Mouse (Mus musculus) limb, embryonic 13.5 days (tissue): ENCODE data around the gene Fmo6. TPM values are rescaled to one million over a fixed set of nuclear protein-coding genes. Genes with fewer than 3 reads are reported as not detected.

Experiments
- ATAC-seq: fragments of 200-750 bp; cut with Nextera tagmentation; 2 replicates; pipeline ENCODE4 v1.8.0; 2017; ENCODE audit warnings: low read depth, moderate number of reproducible peaks, moderate TSS enrichment; ENCODE audit not compliant: low FRiP score
- H3K27ac ChIP-seq: fragments of 300-500 bp; sonication (generic); 2 replicates; pipeline ENCODE4 v1.5.1; 2015; ENCODE audit warnings: inconsistent platforms, mild to moderate bottlenecking, moderate library complexity
- H3K27me3 ChIP-seq: fragments of 300-500 bp; sonication (generic); 2 replicates; pipeline ENCODE4 v1.6.1; 2015; ENCODE audit warnings: mild to moderate bottlenecking, inconsistent platforms
- H3K36me3 ChIP-seq: fragments of 300-500 bp; sonication (generic); 2 replicates; pipeline ENCODE4 v1.6.1; 2015; ENCODE audit warnings: inconsistent platforms, mild to moderate bottlenecking, moderate library complexity
- H3K4me1 ChIP-seq: fragments of 300-500 bp; sonication (generic); 2 replicates; pipeline ENCODE4 v1.6.1; 2015; ENCODE audit warnings: inconsistent platforms
- H3K4me2 ChIP-seq: fragments of 300-500 bp; sonication (generic); replicated peaks from 2 replicates; pipeline ENCODE4 v1.6.1; 2015; ENCODE audit warnings: inconsistent platforms, mild to moderate bottlenecking, moderate library complexity
- H3K4me3 ChIP-seq: fragments of 300-500 bp; sonication (generic); 2 replicates; pipeline ENCODE4 v1.5.1; 2015; ENCODE audit warnings: moderate library complexity, mild to moderate bottlenecking, inconsistent platforms
- H3K9ac ChIP-seq: fragments of 300-500 bp; sonication (generic); 2 replicates; pipeline ENCODE4 v1.6.1; 2015; ENCODE audit warnings: mild to moderate bottlenecking, inconsistent platforms
- H3K9me3 ChIP-seq: fragments of 300-500 bp; sonication (generic); 2 replicates; pipeline ENCODE4 v1.6.1; 2016; ENCODE audit warnings: inconsistent platforms
- WGBS: fragments of 180-500 bp; shearing (Covaris S2); methylation state at CpG from one replicate; pipeline ENCODE4 v1.1.7; 2015; 5-methylcytosine and 5-hydroxymethylcytosine counted together
- polyA plus RNA-seq: library from polyadenylated mRNA; unstranded; fragments of >200 nt; fragmentation: Nextera tagmentation; extraction: Ambion mirVana; gene quantifications from 2 replicates; pipeline ENCODE4 v1.2.1, GENCODE M21; 2015

The Fmo6 gene
- polyA plus RNA-seq, 1 experiment from 2014 or later: 0.66 TPM

DNA sequence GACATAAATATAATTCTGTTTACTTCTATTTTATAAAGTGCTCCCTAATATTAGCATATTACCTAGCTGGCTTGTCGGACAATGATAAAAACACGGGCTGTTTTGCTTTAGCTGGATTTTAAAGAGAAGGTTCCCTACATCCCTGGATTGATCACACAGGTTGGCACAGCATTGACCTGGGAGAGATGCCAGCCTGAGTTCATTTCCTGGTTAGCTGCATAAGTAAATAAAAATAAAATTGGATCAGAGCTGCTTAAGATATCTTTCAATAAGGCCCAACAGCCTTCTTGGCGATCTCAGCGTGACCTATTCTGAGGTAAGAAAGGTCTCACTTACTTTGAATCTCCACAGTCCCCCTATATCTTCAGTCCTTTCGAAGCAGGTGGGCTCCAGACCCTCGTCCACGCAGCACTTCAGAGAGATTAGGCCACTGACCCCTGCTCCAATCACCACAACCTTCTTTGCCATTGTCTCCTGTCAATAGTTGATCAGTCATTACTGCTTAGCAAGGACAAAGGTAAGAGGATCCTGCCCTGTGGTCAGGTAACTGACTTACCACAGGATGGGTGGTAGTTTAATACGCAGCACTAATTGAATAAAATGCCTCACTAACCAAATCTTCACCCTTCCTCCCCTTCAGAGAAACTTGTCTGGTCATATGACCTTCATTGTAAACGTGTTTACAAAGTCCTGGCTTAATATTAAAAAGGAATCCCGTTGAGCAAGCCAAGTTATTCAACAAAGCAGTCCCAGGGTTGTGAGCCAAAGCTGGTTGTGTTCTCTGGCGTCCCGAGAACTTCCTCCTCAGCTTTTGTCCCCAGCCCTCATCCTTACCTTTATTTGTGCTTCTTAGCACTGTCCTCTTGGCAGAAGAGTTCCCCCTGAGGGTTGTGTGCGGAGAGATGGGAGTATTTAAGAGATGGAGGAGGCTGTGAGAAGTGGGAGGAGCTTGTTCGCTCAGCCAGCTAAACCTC lies 39.2 kb downstream of the Fmo6 start, which contains the start of gene Fmo2:
Gene Fmo2, minus strand, starts transcription at position 889 of the 974 bp plus-strand sequence.
- Histone ChIP-seq H3K4me2 (no peak within 1 kb of the TSS), H3K27ac (no peak within 1 kb of the TSS), H3K9ac (no peak within 1 kb of the TSS), H3K4me1 (peaks cover 13% of the 10 kb centered on the region), H3K4me3 (no peak within 1 kb of the TSS), H3K36me3 (no peaks in the 10 kb centered on the region), H3K9me3 (no peaks in the 10 kb centered on the region), H3K27me3 (no peaks in the 10 kb centered on the region)
- no peak for ATAC-seq
- 67% methylated on average over 14 of the region's 14 CpGs for WGBS

DNA sequence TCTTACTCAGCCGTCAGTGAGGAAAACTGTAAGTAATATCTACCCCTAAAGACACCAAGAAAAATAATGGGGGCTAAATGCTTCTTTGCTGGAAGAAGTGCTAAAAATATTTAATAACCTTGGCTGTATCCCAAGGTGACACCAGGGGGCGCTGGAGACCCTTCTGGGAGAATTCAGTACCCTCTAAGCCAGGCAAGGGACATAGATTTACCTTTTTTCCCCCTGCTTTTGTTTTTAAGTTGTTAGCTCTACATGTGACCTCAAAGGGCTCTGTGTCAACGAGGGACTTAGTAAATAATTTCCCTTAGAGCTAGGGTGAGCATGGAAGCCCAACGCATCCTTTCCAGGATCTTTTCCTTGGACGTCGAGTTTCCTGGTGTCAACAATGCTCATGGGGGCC lies 41.4 kb downstream of the Fmo6 start:
- H3K4me2 ChIP-seq: no peak overlapping the region

DNA sequence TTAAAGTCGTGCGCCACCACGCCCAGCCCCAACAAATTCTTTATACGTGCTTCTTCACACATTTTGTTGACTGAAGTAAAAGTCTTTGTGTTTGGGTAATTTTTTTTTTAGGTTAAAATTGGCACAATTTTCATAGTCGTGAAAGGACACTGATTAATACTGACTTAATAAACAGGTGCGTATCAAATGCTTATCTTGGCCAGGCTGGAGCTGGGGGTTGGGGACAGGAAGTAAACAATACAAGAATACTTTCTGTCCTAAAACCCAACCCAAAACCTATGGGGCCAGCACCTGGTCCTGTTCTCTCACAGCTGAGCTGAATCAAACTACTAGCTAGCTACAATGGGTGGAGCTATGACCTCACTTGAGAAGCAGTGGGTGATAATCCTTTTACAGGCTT lies 44.3 kb downstream of the Fmo6 start:
- Histone ChIP-seq H3K4me1 (no peaks in the 10 kb centered on the region), H3K27ac (no peak overlapping the region), H3K4me2 (no peak overlapping the region), H3K36me3 (no peaks in the 10 kb centered on the region), H3K9ac (no peak overlapping the region), H3K27me3 (no peaks in the 10 kb centered on the region), H3K9me3 (no peaks in the 10 kb centered on the region), H3K4me3 (no peak overlapping the region)
- ATAC-seq: no peak
- WGBS: 94% methylated on average over 6 of the region's 6 CpGs

More for the DNA sequence above, 41.4 kb downstream of the Fmo6 start:
- 35% methylated on average over 6 of the region's 6 CpGs for WGBS
- Histone ChIP-seq H3K4me1 (no peaks in the 10 kb centered on the region), H3K9me3 (no peaks in the 10 kb centered on the region), H3K9ac (no peak overlapping the region), H3K27ac (no peak overlapping the region), H3K36me3 (no peaks in the 10 kb centered on the region), H3K4me3 (no peak overlapping the region), H3K27me3 (no peaks in the 10 kb centered on the region)
- no peak for ATAC-seq

DNA sequence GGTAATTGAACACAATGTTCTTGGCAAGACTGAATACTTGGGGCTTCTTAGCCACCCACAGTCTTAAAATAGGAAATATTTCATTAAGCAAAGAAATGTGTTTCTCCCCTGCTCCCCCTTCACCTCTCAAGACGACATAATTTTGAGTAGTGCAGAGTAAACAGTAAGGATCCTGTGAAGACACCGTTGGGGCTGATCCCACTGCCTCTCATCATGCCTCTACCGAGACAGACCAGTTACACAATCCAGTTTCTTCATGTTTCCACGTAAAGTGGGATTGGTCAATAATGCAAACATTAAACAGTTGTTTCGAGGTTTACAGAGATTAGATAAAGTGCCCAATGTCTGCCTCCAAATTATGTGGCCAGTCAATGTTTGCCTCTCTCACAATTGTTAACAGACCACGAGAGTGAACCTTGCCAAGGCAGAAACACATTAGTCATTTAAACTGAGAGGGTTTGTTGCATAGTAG lies 45.3 kb downstream of the Fmo6 start:
- no peak overlapping the region for H3K27ac ChIP-seq
- H3K4me3 ChIP-seq: no peak overlapping the region

DNA sequence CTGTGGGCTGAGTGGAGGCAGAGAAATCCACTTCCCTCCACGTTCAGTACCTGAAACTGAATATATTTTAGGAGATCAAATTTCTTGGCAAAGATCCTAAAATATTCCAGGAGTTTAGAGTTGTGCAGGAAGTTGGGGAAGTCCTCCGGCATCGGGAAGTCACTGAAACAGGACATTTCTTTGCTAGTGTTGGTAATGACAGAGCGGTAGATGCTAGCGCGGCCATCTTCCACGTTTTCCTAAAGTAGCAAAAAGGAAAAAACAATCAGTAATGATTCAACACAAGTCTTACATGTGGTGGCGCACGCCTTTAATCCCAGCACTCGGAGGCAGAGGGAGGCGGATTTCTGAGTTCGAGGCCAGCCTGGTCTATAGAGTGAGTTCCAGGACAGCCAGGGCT lies 48.7 kb downstream of the Fmo6 start:
- WGBS: 81% methylated on average over 12 of the region's 12 CpGs
- Histone ChIP-seq H3K36me3 (no peaks in the 10 kb centered on the region), H3K4me2 (no peak overlapping the region), H3K27ac (no peak overlapping the region), H3K9me3 (no peaks in the 10 kb centered on the region), H3K4me3 (no peak overlapping the region), H3K27me3 (no peaks in the 10 kb centered on the region), H3K4me1 (no peaks in the 10 kb centered on the region), H3K9ac (no peak overlapping the region)
- no peak for ATAC-seq

More for the DNA sequence above, 45.3 kb downstream of the Fmo6 start:
- Histone ChIP-seq H3K4me2 (no peak overlapping the region), H3K36me3 (no peaks in the 10 kb centered on the region), H3K9ac (no peak overlapping the region), H3K9me3 (no peaks in the 10 kb centered on the region), H3K4me1 (no peaks in the 10 kb centered on the region), H3K27me3 (no peaks in the 10 kb centered on the region)
- WGBS: 70% methylated on average over 6 of the region's 6 CpGs
- ATAC-seq: no peak

DNA sequence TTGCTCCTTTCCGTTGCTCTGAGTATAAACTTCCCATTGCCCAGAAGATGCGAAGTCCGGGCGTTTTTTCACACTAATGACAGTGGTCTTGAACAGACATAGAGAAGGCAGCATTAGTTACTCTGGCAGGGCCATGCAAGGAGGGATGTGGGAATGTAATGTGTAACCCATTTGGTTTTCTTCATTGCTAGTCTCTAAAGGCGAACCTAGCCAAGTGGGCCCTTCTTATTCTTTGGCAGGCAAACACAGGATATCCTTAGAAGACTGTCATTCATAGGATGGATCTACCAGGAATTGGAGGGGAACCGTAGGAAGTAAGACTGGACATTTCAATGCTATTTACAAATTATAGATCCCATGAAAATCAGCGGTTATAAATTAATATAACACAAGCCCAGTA lies 49.7 kb downstream of the Fmo6 start:
- Histone ChIP-seq H3K27ac (no peak overlapping the region), H3K9me3 (no peaks in the 10 kb centered on the region), H3K4me2 (no peak overlapping the region), H3K4me1 (no peaks in the 10 kb centered on the region), H3K9ac (no peak overlapping the region), H3K27me3 (no peaks in the 10 kb centered on the region), H3K4me3 (no peak overlapping the region), H3K36me3 (no peaks in the 10 kb centered on the region)
- ATAC-seq: no peak
- WGBS: 90% methylated on average over 7 of the region's 7 CpGs

DNA sequence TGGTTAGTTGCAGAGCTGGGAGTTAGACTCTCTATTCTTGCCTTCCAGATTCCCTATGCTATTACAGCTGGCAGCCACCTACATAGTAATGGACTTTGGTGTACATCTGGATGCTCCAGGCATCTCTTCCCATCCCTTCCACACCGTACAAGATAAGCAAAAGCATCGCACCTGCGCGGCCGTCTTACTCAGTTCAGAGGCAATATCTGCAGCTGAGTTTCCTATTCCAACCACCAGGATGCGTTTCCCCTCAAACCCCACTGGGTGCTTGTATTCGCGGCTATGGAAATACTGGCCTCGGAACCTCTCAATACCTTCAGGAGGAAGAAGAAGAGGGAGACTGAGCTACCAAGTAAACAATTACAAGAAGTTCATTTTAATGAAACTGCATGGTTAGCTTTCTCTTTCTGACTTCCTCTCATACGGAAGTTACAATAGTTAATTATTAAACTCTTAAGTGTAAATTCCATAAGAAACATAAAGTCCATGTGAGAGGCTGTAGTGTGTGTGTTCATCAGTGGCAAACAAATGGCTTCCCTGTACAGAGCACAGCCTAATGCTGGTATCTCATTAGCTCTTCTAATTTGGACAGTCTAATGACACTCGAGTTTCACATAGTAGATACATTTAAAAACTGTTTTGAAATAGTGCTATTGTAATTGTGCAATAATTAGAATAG lies 51.0 kb downstream of the Fmo6 start:
- Histone ChIP-seq H3K4me2 (no peak overlapping the region), H3K27me3 (no peaks in the 10 kb centered on the region)
- 81% methylated on average over 11 of the region's 11 CpGs for WGBS

DNA sequence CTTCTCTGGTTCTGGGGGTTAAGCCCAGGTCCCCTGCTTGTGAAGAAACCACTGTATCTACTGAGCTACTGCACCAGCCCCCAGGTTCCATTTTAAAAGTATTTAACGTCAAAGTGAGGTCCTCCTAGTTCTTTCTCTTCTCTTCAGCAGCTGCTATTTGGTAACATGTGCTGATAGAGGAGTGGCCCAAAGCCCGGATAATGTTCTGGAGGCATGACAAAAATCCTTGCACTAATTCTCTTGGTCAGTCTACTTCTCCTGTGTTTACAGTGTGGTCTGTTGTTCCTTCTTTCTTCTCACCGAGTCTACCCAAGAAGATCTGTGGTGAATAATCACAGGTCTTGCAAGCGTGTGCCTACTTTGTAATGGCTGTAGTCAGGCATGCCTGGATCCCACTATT lies 54.6 kb downstream of the Fmo6 start:
- Histone ChIP-seq H3K9ac (no peak overlapping the region), H3K4me1 (no peaks in the 10 kb centered on the region), H3K36me3 (no peaks in the 10 kb centered on the region), H3K4me3 (no peak overlapping the region), H3K27me3 (no peaks in the 10 kb centered on the region), H3K9me3 (no peaks in the 10 kb centered on the region), H3K4me2 (no peak overlapping the region), H3K27ac (no peak overlapping the region)
- 80% methylated on average over 4 of the region's 4 CpGs for WGBS
- no peak for ATAC-seq

More for the DNA sequence above, 51.0 kb downstream of the Fmo6 start:
- ATAC-seq: no peak
- Histone ChIP-seq H3K36me3 (no peaks in the 10 kb centered on the region), H3K4me3 (no peak overlapping the region), H3K9me3 (no peaks in the 10 kb centered on the region), H3K4me1 (no peaks in the 10 kb centered on the region), H3K9ac (no peak overlapping the region), H3K27ac (no peak overlapping the region)

DNA sequence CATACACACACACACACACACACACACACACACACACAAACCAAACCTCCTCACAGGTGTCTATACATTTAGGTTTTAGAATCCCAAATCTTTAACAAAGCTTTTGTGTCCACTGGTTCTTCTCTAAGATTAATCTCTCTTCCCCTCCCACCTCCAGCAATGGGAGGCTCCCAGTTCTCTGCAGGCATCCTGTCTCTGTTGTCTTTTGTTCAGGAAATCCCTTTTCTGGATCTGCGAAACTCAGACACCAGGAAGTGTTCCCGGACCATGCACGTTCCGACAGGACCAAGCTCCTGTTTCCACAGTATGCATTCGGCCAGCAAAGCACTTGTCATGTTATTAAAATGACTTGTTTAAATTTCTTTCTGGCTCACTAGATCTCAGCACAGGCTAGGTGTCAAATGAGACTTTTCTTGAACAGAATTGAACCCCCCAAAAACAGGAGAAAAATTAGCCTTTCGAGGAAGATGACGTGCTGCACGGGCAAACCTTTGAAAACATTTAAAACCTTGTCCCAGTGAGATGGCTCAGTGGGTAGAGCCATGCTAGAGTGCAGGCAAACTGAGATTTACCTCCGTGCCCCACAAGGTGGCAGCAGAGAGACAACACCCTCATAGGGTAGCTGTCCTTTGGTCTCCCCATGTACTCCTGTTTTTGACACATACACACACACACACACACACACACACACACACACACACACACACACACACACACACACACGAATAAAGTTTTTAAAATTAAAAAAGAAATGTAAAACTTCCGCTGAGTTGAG lies 57.5 kb downstream of the Fmo6 start:
- H3K9ac ChIP-seq: no peak overlapping the region
- no peak overlapping the region for H3K27ac ChIP-seq
- H3K36me3 ChIP-seq: no peaks in the 10 kb centered on the region
- no peaks in the 10 kb centered on the region for H3K9me3 ChIP-seq
- no peaks in the 10 kb centered on the region for H3K27me3 ChIP-seq
- H3K4me1 ChIP-seq: peaks cover 5% of the 10 kb centered on the region; the same call in 1 of the 2 replicates
- WGBS: 69% methylated on average over 11 of the region's 11 CpGs
- H3K4me2 ChIP-seq: no peak overlapping the region
- H3K4me3 ChIP-seq: no peak overlapping the region
- no peak for ATAC-seq

DNA sequence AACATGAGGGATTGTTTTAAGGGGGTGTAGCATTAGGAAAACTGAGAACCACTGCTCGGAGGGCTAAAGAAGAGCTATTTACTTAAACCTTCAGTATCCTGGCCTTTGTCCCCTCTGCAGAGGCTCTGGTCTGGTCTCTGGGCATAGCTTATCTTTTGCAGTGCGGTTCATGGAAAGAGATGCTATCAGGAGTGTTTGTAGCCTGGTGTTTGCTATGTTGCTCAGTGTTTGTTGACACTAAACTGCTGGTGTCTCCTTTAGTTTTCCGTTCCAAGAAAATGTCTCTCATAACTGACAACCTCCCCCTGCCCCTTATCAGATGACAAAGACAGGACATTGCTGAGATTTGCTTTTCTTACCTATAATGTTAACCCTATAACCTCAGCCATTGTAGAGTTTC lies 62.2 kb downstream of the Fmo6 start:
- Histone ChIP-seq H3K9ac (no peak overlapping the region), H3K9me3 (no peaks in the 10 kb centered on the region), H3K4me1 (peaks cover 32% of the 10 kb centered on the region), H3K36me3 (no peaks in the 10 kb centered on the region), H3K4me3 (no peak overlapping the region), H3K27ac (0 out of 2 replicates have a peak overlapping the region, but pooled peaks have one; percentile 8), H3K4me2 (no peak overlapping the region), H3K27me3 (no peaks in the 10 kb centered on the region)
- ATAC-seq: no peak
- 69% methylated on average over 3 of the region's 3 CpGs for WGBS

DNA sequence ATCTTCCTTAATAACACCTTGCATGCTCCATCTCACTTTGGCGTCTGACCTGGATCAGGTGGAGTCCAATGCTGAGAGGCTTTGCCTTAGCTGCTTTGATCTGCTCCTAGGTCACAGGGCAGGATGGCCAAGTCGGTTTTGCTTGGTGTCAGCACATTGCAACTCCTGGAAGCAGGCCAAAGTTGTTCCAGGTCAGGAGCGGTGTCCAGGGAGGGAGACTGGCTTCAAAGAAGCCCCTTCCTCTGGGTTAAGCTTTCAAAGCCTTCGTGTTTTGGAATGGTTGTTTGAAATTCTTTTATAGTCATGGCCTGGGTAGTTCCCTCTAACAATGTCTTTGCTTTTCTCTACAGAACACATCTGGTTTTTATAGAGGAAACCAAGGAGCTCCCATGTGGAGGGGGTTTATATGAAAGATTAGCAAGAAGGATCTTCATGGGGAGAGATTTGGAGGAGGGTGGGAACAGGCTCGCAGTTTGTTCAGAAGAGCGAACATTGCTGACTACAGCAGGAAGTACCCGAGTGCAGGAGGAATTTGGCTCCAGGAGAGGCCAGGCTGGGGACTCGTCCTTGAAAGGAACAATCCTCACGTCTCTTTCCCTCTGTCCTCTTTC lies 65.5 kb downstream of the Fmo6 start:
- peak overlapping the region; percentile 36 for H3K4me2 ChIP-seq

More for the DNA sequence above, 65.5 kb downstream of the Fmo6 start:
- H3K4me3 ChIP-seq: no peak overlapping the region
- H3K9ac ChIP-seq: no peak overlapping the region
- H3K36me3 ChIP-seq: no peaks in the 10 kb centered on the region
- peak; percentile 83 for ATAC-seq
- 9% methylated on average over 9 of the region's 9 CpGs for WGBS
- peaks cover 38% of the 10 kb centered on the region for H3K4me1 ChIP-seq
- no peaks in the 10 kb centered on the region for H3K9me3 ChIP-seq
- no peaks in the 10 kb centered on the region for H3K27me3 ChIP-seq
- H3K27ac ChIP-seq: peak overlapping the region; percentile 79
